Mouse (Mus musculus) thymus, adult 2 months (tissue): Measurements from ENCODE around the gene Pfkfb3.

Experiments used
- CTCF ChIP-seq: fragments of 200-500 bp; IDR thresholded peaks from 2 replicates; pipeline ENCODE4 v1.5.1; 2012; ENCODE audit warnings: mild to moderate bottlenecking, control low read depth, low read length, moderate library complexity, borderline replicate concordance; ENCODE audit not compliant: control insufficient read depth, poor library complexity, insufficient read depth; ENCODE audit errors: extremely low read depth
- POLR2A ChIP-seq: fragments of 200-500 bp; IDR thresholded peaks from 2 replicates; pipeline ENCODE4 v1.6.1; 2012; ENCODE audit warnings: mild to moderate bottlenecking, low read length, control low read depth, moderate library complexity; ENCODE audit not compliant: control insufficient read depth, poor library complexity, insufficient read depth; ENCODE audit errors: extremely low read depth

- TF ChIP-seq CTCF (no peak), POLR2A (no peak)
These were observed 124.3 kb downstream of the Pfkfb3 start for GRCm38 (mm10) chr2:11429538-11429937.
